Mouse (Mus musculus) embryonic facial prominence, embryonic 11.5 days (tissue): ENCODE results near the gene Fam173b. TPM values are rescaled to one million over a fixed set of nuclear protein-coding genes. Genes with fewer than 3 reads are reported as not detected.
A peak's percentile ranks its signal among the peaks of the same experiment; 100 is the strongest.

ENCODE experiments used
- ATAC-seq: fragments of 200-750 bp; cut with Nextera tagmentation; replicated peaks from 2 replicates; pipeline ENCODE4 v1.8.0; 2017; ENCODE audit warnings: low read depth; ENCODE audit not compliant: insufficient number of reproducible peaks, low FRiP score, low TSS enrichment
- DNase-seq: peaks from one replicate; pipeline ENCODE4 v3.0.0-alpha.2; 2015; ENCODE audit warnings: low spot score
- H3K27ac ChIP-seq: fragments of 300-500 bp; sonication (generic); replicated peaks from 2 replicates; pipeline ENCODE4 v1.5.1; 2014; ENCODE audit warnings: mild to moderate bottlenecking, low read depth, low read length, control low read depth
- H3K27me3 ChIP-seq: fragments of 300-500 bp; sonication (generic); 2 replicates; pipeline ENCODE4 v1.6.1; 2014; ENCODE audit warnings: mild to moderate bottlenecking, low read length, moderate library complexity, mixed read lengths; ENCODE audit not compliant: control insufficient read depth, insufficient read depth
- H3K36me3 ChIP-seq: fragments of 300-500 bp; sonication (generic); replicated peaks from 2 replicates; pipeline ENCODE4 v1.6.1; 2014; ENCODE audit warnings: low read depth, mild to moderate bottlenecking, low read length, moderate library complexity, mixed read lengths; ENCODE audit not compliant: control insufficient read depth, insufficient read depth
- H3K4me1 ChIP-seq: fragments of 300-500 bp; sonication (generic); 2 replicates; pipeline ENCODE4 v1.6.1; 2014; ENCODE audit warnings: low read length, mixed read lengths; ENCODE audit not compliant: control insufficient read depth, insufficient read depth
- H3K4me2 ChIP-seq: fragments of 300-500 bp; sonication (generic); 2 replicates; pipeline ENCODE4 v1.6.1; 2014; ENCODE audit warnings: low read depth, mild to moderate bottlenecking, control low read depth, low read length, moderate library complexity
- H3K4me3 ChIP-seq: fragments of 300-500 bp; sonication (generic); 2 replicates; pipeline ENCODE4 v1.5.1; 2014; ENCODE audit warnings: low read depth, low read length, control low read depth
- H3K9ac ChIP-seq: fragments of 300-500 bp; sonication (generic); replicated peaks from 2 replicates; pipeline ENCODE4 v1.6.1; 2014; ENCODE audit warnings: mild to moderate bottlenecking, control low read depth, low read length
- H3K9me3 ChIP-seq: fragments of 300-500 bp; sonication (generic); replicated peaks from 2 replicates; pipeline ENCODE4 v1.6.1; 2016; ENCODE audit warnings: mild to moderate bottlenecking, low read length, inconsistent platforms, mixed read lengths; ENCODE audit not compliant: control insufficient read depth
- WGBS: fragments of 180-500 bp; shearing (Covaris S2); extraction: QIAGEN DNeasy Blood & Tissue Kit; methylation state at CpG from one replicate; pipeline ENCODE4 v1.1.7; 2014; 5-methylcytosine and 5-hydroxymethylcytosine counted together
- polyA plus RNA-seq: library from polyadenylated mRNA; unstranded; fragments of >200 nt; fragmentation: Nextera tagmentation; extraction: Ambion mirVana; gene quantifications from 2 replicates; pipeline ENCODE4 v1.2.1, GENCODE M21; 2014

Fam173b gene
- polyA plus RNA-seq, 1 experiment from 2014 or later: 14.6 TPM

DNA sequence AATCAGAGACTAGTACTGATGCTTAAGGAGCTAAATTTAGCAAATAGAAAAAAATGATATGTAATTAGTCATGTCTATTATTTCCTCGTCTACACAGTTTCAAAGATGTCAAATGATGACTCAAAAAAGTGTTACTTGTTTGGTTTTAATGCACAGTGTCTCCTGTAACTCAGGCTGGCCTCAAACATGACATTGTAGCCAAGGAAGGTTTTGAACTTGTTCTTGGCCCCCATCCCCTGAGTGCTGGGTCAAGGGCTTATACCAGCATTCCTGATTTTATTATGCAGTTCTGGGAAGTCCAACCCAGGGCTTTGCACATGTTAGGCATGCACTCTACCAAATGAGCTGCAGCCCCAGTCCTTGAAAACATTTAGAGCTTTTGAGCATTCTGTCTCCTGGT is 35.9 kb upstream of the Fam173b start:
- no peak for DNase-seq
- Histone ChIP-seq H3K9ac (no peak overlapping the region), H3K36me3 (no peaks in the 10 kb centered on the region), H3K27me3 (no peaks in the 10 kb centered on the region), H3K4me3 (no peak overlapping the region), H3K27ac (no peak overlapping the region), H3K9me3 (no peaks in the 10 kb centered on the region), H3K4me1 (no peaks in the 10 kb centered on the region), H3K4me2 (no peak overlapping the region)
- ATAC-seq: no peak
- 66% methylated on average over 1 of the region's 1 CpGs for WGBS

DNA sequence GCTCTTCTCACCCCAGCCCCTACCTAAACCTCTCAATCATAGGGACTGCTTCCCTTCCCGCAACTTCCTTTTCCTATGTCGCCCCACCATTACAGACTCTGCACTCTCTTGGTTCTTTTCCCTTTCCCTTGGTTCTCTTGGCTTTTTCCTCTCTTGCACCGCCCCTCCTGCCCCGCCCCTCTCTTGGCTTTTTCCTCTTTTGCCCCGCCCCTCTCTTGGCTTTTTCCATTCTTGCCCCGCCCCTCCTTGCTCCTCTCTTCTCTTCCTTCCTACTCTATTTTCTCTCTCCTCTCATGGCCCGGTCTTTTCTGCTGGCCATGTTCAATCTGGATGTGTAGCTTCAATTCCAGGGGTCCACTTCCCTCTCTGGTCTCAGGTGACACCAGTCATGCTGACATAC is 34.2 kb upstream of the Fam173b start:
- Histone ChIP-seq H3K27me3 (no peaks in the 10 kb centered on the region), H3K36me3 (no peaks in the 10 kb centered on the region), H3K9me3 (no peaks in the 10 kb centered on the region), H3K4me1 (no peaks in the 10 kb centered on the region), H3K4me3 (no peak overlapping the region), H3K27ac (no peak overlapping the region), H3K4me2 (no peak overlapping the region), H3K9ac (no peak overlapping the region)
- 69% methylated on average over 7 of the region's 7 CpGs for WGBS
- no peak for DNase-seq
- ATAC-seq: no peak

DNA sequence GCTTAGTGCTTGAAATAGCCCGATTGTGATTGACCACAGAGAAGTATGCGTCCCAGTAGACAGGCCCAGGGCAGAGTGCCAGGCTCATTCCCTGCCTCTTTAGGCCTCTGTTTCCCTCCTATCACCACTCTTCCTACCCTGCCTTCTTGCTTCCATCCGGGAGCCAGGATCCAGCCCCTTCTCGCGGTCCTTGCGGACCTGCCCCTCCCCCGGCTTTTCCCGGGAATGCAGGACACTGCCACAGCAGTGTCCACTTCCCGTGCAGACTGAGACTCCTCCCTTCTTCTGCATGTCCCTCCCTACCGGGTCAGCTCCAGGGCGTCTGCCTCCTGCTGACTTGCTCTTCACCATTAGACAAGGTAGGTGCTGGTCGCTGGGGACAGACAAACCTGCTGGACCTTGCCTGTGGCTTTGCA is 33.1 kb upstream of the Fam173b start:
- Histone ChIP-seq H3K4me1 (no peaks in the 10 kb centered on the region), H3K9ac (peak overlapping the region; percentile 32; the same call in 1 of the 2 replicates), H3K27ac (no peak overlapping the region), H3K27me3 (no peaks in the 10 kb centered on the region), H3K4me3 (no peak overlapping the region), H3K4me2 (no peak overlapping the region), H3K9me3 (no peaks in the 10 kb centered on the region), H3K36me3 (no peaks in the 10 kb centered on the region)
- no peak for ATAC-seq
- WGBS: 16% methylated on average over 12 of the region's 12 CpGs
- DNase-seq: no peak

DNA sequence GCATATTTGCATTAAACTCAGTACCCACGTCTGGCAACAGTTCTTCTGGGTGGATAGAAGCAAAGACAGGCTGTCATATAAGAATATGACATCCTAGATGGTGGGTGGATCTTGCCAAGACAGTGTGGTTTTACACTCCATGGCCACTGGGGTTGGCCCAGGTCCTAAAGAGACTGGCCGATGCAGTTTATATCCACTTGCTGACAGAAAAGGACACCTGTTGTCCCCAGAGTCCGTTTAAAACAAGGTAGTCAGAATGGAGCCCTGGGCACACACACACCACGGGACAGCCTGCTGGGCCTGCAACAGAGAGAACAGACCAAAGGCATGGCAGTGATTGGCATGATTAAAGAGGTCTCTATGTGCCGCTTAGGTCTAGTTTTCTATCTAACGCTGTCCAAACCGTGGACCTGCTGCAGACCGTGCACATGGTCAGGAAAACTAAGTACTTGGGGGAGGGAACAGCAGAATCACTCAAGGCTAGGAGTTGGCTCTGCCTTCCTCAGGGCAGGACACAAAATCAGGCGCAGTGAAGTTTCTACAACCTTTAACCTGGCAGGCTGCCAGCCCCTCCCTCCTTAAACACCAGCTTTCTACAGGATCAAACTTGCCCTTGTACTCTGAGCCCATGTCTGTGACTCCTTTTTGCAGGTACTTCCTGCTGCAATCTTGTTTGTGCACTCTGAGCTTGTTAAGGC is 32.2 kb upstream of the Fam173b start:
- H3K4me2 ChIP-seq: no peak overlapping the region
- 72% methylated on average over 9 of the region's 9 CpGs for WGBS
- H3K27ac ChIP-seq: no peak overlapping the region
- H3K4me3 ChIP-seq: no peak overlapping the region
- H3K9ac ChIP-seq: no peak overlapping the region
- H3K4me1 ChIP-seq: no peaks in the 10 kb centered on the region
- DNase-seq: no peak
- no peaks in the 10 kb centered on the region for H3K9me3 ChIP-seq
- H3K27me3 ChIP-seq: no peaks in the 10 kb centered on the region
- no peaks in the 10 kb centered on the region for H3K36me3 ChIP-seq
- no peak for ATAC-seq

DNA sequence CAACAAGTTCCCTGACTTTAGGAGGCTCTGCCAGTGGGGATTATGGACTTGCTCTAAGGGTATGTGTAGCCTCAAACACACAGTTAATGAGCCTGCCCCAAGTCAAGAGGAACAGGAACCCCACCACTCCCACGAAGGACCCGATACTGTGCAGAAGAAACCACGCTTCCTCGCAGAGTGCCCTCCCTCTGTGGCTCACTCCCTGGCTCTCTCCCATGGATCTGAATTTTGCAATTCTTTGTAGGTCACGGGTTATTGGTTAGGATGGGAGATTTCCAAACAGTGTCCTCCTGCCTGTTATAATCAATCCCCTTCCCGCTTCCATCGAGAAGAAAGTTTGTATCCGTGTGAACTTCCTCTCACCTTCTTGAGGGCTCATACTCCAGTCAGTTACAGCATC is 30.7 kb upstream of the Fam173b start:
- Histone ChIP-seq H3K4me1 (no peaks in the 10 kb centered on the region), H3K4me2 (no peak overlapping the region), H3K4me3 (no peak overlapping the region), H3K27me3 (no peaks in the 10 kb centered on the region), H3K36me3 (no peaks in the 10 kb centered on the region), H3K9me3 (no peaks in the 10 kb centered on the region), H3K27ac (no peak overlapping the region), H3K9ac (no peak overlapping the region)
- DNase-seq (no peak), ATAC-seq (no peak)
- WGBS: 91% methylated on average over 8 of the region's 8 CpGs

DNA sequence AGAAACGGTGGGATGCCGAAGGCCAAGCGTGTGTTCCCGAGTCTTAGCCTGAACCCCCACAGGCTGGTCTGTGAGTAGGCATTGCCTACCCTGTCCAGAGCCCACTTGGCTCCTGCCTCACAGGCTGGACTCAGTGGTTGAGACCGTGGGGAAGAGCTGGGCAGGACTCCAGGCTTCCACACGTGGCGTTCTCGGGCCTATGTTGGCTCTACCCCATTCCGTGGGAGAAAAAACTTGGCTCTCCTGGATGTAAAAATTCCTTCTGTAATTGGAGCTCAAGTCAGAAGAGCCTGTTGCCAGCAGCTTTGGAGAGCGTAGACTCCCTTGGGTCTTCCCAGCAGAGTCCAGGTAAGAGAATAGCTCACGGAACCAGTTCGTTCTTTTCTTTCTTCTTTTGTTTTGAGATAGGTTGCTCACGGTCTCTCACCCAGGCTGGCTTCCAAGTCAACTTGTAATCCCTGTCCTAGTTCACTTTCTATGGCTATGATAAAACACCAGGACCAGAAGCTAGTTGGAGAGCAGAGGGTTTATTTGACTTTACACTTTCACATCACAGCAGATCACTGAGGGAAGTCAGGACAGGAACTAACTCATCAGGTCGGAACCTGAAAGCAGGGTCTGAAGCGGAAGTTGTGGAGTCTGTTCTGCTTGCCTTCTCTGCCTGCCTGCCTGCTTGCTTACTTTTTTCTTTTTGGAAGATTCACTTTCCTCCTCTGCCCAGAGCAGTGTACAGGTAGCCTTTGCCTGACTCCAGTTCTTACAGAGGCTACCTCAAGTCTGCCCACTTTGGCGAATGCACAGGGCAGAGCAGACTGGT is 29.5 kb upstream of the Fam173b start:
- DNase-seq: no peak
- Histone ChIP-seq H3K36me3 (no peaks in the 10 kb centered on the region), H3K27me3 (no peaks in the 10 kb centered on the region), H3K9ac (no peak overlapping the region), H3K4me3 (no peak overlapping the region), H3K4me2 (no peak overlapping the region), H3K4me1 (no peaks in the 10 kb centered on the region), H3K9me3 (no peaks in the 10 kb centered on the region), H3K27ac (no peak overlapping the region)
- ATAC-seq: no peak
- WGBS: 85% methylated on average over 16 of the region's 16 CpGs

DNA sequence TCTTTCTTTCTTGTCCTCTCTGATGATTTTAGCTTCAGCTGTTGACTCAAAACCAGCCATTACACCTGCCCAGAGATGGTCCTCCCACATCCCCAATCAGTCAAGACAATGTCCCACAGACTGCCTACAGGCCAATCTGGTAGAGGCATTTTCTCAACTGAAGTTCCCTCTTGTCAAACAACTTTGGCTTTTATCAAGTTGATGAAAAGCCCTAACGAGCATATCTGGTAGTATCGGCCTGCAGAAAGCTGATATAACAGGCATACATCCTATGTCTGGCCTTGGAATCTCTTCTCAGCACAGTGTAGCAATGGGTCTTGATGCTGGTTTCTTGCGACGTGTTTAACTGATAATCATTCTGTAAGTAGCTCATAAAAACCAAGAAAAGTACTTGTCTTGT is 28.4 kb upstream of the Fam173b start:
- no peak overlapping the region for H3K27ac ChIP-seq
- H3K27me3 ChIP-seq: no peaks in the 10 kb centered on the region
- H3K4me2 ChIP-seq: no peak overlapping the region
- no peaks in the 10 kb centered on the region for H3K4me1 ChIP-seq
- DNase-seq (no peak), ATAC-seq (no peak)
- 82% methylated on average over 4 of the region's 4 CpGs for WGBS
- H3K4me3 ChIP-seq: no peak overlapping the region
- no peak overlapping the region for H3K9ac ChIP-seq
- no peaks in the 10 kb centered on the region for H3K36me3 ChIP-seq
- no peaks in the 10 kb centered on the region for H3K9me3 ChIP-seq

DNA sequence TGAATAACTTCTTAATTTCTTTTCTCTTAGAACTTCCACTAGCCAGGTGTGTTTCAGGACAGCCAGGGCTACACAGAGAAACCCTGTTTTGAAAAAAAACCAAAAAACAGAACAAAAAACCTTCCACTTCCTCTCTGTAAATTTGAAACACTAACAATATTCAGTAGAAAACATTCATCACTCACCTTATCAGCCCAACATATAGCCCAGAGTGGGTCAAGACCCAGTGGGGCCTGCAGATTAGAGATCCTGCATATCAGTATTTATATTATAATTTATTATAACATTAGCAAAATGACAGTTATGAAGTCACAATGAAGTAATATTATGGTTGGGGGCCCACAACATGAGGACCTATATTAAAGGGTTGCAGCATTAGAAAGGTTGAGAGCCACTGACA is 28.0 kb upstream of the Fam173b start:
- Histone ChIP-seq H3K4me3 (no peak overlapping the region), H3K27ac (no peak overlapping the region), H3K4me2 (no peak overlapping the region), H3K27me3 (no peaks in the 10 kb centered on the region), H3K9me3 (no peaks in the 10 kb centered on the region), H3K9ac (no peak overlapping the region), H3K4me1 (no peaks in the 10 kb centered on the region), H3K36me3 (no peaks in the 10 kb centered on the region)
- DNase-seq (no peak), ATAC-seq (no peak)
